17 mouse cellular contexts compared by ENCODE assay signal in genomic region chr10:30730791-30731190, GRCm38 (mm10).
DNase-seq lines count a peak whose midpoint lies in the region; ATAC-seq and TF ChIP-seq lines count a peak whose summit lies in the region.
"Had no signal": no experiment of that assay in that cellular context is flagged by ENCODE, and none has a peak within 500 bp of the region (broad histone marks: within the 10 kb centered on the region; RNA-seq: fewer than 3 reads in every experiment).

No protein-coding gene starts in this region.

- TF ChIP-seq CTCF in ES-Bruce4 (IDR thresholded peaks at IDR 0.05; ENCODE audit: low read depth, low read length) = no peak

- no peaks in the 10 kb centered on the region for H3K4me1 ChIP-seq in liver, embryonic 11.5 days (replicated peaks; ENCODE audit: control insufficient read depth, insufficient read depth, low read length)
- peaks cover 10% of the 10 kb centered on the region for H3K4me1 ChIP-seq in ES-Bruce4 (ENCODE audit: control insufficient read depth, insufficient read depth, low read length)
- H3K4me1 ChIP-seq: embryonic facial prominence, embryonic 15.5 days; forebrain, embryonic 15.5 days; hindbrain, embryonic 10.5 days; intestine, embryonic 15.5 days had no signal

- no peaks in the 10 kb centered on the region for H3K9me3 ChIP-seq in liver, embryonic 11.5 days (ENCODE audit: control insufficient read depth, low read length)
- no peaks in the 10 kb centered on the region for H3K9me3 ChIP-seq in ES-Bruce4 (replicated peaks; ENCODE audit: control insufficient read depth, insufficient read depth, low read length, poor library complexity, severe bottlenecking)
- H3K9me3 ChIP-seq: embryonic facial prominence, embryonic 15.5 days; forebrain, embryonic 15.5 days; heart, embryonic 12.5 days; hindbrain, embryonic 10.5 days; intestine, embryonic 15.5 days had no signal

- no peaks in the 10 kb centered on the region for H3K27me3 ChIP-seq in liver, embryonic 11.5 days (replicated peaks; ENCODE audit: control insufficient read depth, insufficient read depth, low read length)
- no peaks in the 10 kb centered on the region for H3K27me3 ChIP-seq in ES-Bruce4 (ENCODE audit: control insufficient read depth, insufficient read depth, low read length, poor library complexity, severe bottlenecking)
- H3K27me3 ChIP-seq: embryonic facial prominence, embryonic 15.5 days; forebrain, embryonic 15.5 days; heart, embryonic 12.5 days; intestine, embryonic 15.5 days; Patski had no signal

- WGBS in liver, embryonic 11.5 days = 63% methylated on average over 1 of the region's 1 CpGs

- no peaks in the 10 kb centered on the region for H3K36me3 ChIP-seq in liver, embryonic 11.5 days (ENCODE audit: control insufficient read depth, insufficient read depth, low read length)
- no peaks in the 10 kb centered on the region for H3K36me3 ChIP-seq in ES-Bruce4 (ENCODE audit: control insufficient read depth, insufficient read depth, low read length, poor library complexity, severe bottlenecking)
- H3K36me3 ChIP-seq: embryonic facial prominence, embryonic 15.5 days; forebrain, embryonic 15.5 days; heart, embryonic 12.5 days; hindbrain, embryonic 10.5 days; intestine, embryonic 15.5 days had no signal

- no peak for ATAC-seq in liver, embryonic 11.5 days (replicated peaks; ENCODE audit: low FRiP score)
- ATAC-seq: forebrain, embryonic 15.5 days; Patski had no signal

- no peak overlapping the region for H3K27ac ChIP-seq in liver, embryonic 11.5 days (ENCODE audit: low read depth, low read length)
- peak overlapping the region; percentile 99 for H3K27ac ChIP-seq in ES-Bruce4 (ENCODE audit: insufficient read depth, low read length)
- H3K27ac ChIP-seq: embryonic facial prominence, embryonic 15.5 days; forebrain, embryonic 15.5 days; hindbrain, embryonic 10.5 days; hindbrain, embryonic 14.5 days; intestine, embryonic 15.5 days had no signal

- no peak for TF ChIP-seq EP300 in ES-Bruce4 (IDR thresholded peaks at IDR 0.05; ENCODE audit: insufficient read depth, low read depth, low read length)

- peak; percentile 59 for DNase-seq in liver
- no peak for DNase-seq in liver, embryonic 11.5 days (ENCODE audit: low spot score)
- peak; percentile 77 for DNase-seq in R1 (ENCODE audit: low read depth, low spot score)
- no peak for DNase-seq in layer of hippocampus, postnatal 36 days
- DNase-seq in gastrocnemius, postnatal 4 days (ENCODE audit: low spot score in 2 of 2) = no peak
- DNase-seq in testis, postnatal 10 days (ENCODE audit: low spot score) = no peak
- DNase-seq: cerebellum, adult 2 months; embryo, embryonic 11 days; gastrocnemius, postnatal 10 days had no signal

- no peak overlapping the region for H3K9ac ChIP-seq in liver, embryonic 11.5 days (ENCODE audit: low read depth, low read length)
- peak overlapping the region; percentile 58 for H3K9ac ChIP-seq in ES-Bruce4 (ENCODE audit: low read depth, poor library complexity, severe bottlenecking)
- H3K9ac ChIP-seq: embryonic facial prominence, embryonic 15.5 days; forebrain, embryonic 15.5 days; heart, embryonic 12.5 days; hindbrain, embryonic 14.5 days; intestine, embryonic 15.5 days had no signal

- no peak for TF ChIP-seq POLR2A in ES-Bruce4 (IDR thresholded peaks at IDR 0.05; ENCODE audit: insufficient read depth, low read length)

- no peak overlapping the region for H3K4me3 ChIP-seq in liver, embryonic 11.5 days (ENCODE audit: low read depth, low read length)
- H3K4me3 ChIP-seq in ES-Bruce4 (ENCODE audit: low read depth, low read length) = no peak overlapping the region
- H3K4me3 ChIP-seq: embryonic facial prominence, embryonic 15.5 days; forebrain, embryonic 15.5 days; heart, embryonic 12.5 days; hindbrain, embryonic 10.5 days; intestine, embryonic 15.5 days had no signal

- H3K4me2 ChIP-seq in liver, embryonic 11.5 days = no peak overlapping the region
- H3K4me2 ChIP-seq: embryonic facial prominence, embryonic 15.5 days; forebrain, embryonic 15.5 days; heart, embryonic 12.5 days; hindbrain, embryonic 14.5 days; intestine, embryonic 15.5 days had no signal

Comparison
In these comparisons a context has a peak if more than half of its experiments do, and no peak if none do; other contexts are left out.
1. DNase-seq: peak in liver (single experiment) and R1 (single experiment); none in liver, embryonic 11.5 days (single experiment), layer of hippocampus, postnatal 36 days (0 of 2), gastrocnemius, postnatal 4 days (0 of 2) and testis, postnatal 10 days (single experiment).